Mouse (Mus musculus): ENCODE results near the gene Ms4a15.

- TF ChIP-seq CTCF (IDR thresholded peaks at IDR 0.05) (no peak), POLR2A (IDR thresholded peaks at IDR 0.05; ENCODE audit: insufficient read depth, low read depth, low read length) (no peak), EP300 (IDR thresholded peaks at IDR 0.05; ENCODE audit: insufficient read depth, low read depth, low read length) (no peak)
Measured at GRCm38 (mm10) chr19:10943955-10944354, 49.1 kb downstream of the Ms4a15 start.

Data from heart, adult 2 months (tissue).